Mouse (Mus musculus) cerebellum, adult (tissue): ENCODE measurements around the gene Prkd2.

ENCODE experiments used
- ATAC-seq: cut with Nextera tagmentation; 2 replicates; pipeline ENCODE4 v1.9.2; 2017; ENCODE audit warnings: mild to moderate bottlenecking, moderate library complexity, mixed read lengths; ENCODE audit not compliant: insufficient number of reproducible peaks, low FRiP score, low TSS enrichment

Prkd2 gene

DNA sequence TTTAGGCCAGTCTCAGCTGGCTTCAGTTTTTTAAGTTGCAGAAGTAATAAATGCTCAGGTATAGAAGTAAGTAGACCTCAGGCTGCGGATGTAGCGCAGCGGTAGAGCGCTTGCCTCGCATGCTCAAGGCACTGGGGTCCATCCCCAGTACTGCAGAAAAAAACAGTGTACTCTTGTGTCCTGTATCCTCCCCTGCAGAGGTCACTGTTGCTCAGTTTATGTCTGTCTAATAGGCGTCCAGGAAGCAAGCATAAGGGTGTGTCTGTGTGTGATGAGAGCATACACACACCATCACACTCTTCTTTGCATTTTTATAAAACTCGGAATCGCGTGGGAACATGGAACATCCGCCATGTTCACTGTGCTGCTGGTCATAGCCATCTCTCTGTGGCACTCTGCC, 16.9 kb upstream of the Prkd2 start:
- ATAC-seq: no peak

DNA sequence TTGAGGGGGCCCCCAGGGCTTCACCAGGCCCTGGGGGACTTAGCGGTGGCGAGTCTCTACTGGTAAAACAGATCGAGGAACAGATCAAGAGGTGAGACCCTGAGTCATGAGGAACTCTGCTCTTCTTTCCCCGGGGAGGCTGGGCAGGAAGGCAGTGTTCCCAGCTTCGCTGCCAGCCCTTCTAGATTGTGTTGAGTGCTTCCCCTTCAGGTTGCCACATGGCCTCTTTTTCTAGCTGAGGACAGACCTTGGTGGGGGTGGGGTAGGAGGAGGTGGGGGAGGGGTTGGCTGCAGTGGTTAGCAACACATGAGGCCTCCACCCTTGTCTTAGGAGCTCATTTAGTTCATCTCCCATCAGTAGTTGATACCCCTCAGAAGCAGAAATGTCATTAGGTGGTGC, 16.1 kb upstream of the Prkd2 start:
- no peak for ATAC-seq

DNA sequence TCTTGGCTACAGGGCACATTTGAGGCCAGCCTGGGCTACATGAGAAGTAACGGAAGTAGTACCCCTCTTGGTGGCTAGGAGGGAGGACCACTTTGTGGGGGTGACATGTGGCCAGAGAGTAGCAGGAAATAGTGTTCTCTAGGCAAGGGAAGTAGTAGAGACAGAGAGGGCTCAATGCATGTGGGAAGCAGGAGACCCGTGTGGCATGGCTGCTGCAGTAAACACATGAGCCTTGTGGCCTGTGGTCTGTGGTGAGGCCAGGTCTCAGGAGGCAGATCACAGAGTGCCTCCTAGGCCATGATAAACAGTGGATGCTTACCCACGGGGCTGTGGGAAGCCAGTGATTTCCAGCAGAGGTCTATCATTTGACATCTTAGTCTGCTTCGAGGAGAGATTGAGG, 15.4 kb upstream of the Prkd2 start:
- ATAC-seq: no peak

DNA sequence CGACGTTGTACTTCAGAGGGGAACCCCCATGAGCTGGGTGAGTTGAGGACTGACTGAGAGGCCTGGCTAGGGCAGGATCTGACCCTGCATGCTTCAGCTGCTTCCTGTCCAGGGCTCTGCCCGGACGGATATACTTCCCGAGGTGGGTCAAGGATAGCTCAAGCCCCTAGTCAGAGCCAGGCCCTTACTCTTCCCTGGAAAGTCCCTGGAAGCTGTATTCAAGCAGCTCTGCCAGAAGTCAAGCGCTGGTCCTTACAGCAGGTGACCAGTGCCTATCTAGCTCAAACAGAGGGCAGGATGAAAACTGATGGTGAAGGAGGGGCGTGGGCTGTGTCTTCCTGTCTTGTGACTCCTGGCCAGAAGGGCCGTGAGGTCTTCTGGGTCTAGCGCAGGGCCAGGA, 12.3 kb upstream of the Prkd2 start:
- ATAC-seq: no peak

DNA sequence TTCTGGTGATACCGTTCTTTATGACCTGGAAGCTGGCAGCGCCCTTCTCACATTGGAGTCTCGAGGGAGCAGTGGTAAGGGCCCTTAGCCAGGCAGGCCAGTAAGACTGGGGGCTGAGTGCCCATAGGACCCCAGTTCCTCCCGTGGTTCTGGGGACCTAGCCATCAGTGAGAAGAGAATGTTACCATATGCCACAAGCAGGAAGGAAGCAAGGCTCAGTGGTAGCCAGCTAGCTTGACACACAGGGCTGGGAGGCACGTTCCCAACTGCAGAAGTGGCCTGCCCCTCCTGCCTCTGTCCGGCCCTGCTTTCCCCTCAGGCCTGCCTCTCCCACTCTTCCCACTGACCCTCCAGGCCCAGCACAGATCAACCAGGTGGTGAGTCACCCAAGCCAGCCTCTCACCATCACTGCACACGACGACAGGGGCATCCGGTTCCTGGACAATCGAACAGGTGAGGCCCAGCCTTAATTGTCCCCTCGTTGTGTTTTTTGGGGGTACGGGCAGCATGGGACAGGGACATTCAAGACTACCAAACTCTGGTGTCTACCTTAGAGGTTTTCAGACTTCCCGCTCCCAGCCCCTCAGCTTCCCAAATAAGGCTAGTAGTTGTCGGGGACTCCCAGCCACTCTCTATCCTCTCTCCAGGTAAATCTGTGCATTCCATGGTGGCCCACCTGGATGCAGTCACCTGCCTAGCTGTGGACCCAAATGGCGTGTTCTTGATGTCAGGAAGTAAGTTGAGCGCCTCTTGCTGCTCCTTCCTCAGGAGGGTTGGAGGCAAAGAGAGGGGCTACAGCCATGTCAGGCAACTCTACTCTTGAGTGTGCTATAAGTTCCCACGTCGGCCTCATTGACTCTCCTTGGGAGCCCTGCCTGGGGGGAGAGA, 4.5 kb upstream of the Prkd2 start:
- ATAC-seq: no peak

DNA sequence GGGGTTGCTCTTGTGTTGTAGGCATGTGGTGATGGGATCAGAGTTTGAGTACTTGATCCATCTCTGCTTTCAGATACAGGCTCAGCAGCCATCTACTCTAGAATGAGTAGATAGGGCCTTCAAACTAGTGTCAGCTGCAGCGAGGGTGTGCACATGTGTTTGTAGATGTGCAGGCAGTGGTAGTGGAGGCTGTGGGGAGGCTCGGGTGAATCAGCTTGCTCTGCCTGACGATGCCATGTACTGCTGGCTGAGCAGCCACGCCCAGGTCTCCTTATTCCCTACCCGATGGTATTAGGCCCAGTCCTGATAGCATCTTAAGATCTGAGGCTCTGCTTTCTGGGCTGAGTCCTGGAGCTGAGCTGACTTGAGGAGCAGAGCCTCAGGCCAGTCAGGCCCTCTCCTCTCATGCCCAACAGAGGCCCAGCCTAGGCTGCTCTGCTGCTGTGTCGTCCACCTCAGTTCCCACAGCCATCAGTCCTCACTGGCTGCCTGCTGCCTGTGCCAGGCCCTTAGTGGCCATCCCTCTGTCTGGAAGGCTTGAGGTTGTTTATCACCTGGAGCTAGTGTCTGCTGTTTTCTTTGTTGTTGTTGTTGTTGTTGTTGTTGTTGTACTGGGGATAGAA, 3.8 kb upstream of the Prkd2 start:
- ATAC-seq: no peak

DNA sequence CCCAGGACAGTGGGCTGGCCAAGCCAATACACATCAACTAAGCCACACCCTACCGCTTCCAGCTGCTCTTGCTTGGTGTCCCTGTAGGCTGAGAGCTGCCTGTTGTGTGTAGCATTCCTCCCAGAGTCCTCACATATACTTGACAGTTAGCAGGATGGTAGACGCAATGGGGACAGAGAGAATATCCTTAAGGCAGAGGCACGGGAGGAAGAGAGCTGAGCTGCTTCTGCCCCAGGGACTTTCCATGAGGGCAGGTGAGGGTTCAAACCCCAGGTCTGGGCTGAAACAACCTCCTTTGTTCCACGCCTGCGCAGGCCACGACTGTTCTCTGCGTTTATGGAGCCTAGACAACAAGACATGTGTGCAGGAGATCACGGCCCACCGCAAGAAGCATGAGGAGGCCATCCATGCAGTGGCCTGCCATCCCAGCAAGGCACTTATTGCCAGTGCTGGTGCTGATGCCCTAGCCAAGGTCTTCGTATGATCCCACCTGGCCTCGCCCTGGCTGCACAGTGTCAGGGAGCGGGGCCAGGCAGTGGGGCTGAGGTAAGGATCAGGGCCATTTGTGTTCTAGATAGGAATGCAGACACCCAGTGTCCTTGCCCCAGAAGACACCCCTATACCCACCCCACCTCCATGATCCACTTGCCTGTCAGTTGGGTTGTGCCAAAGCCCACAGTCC, 3.1 kb upstream of the Prkd2 start:
- ATAC-seq: no peak

DNA sequence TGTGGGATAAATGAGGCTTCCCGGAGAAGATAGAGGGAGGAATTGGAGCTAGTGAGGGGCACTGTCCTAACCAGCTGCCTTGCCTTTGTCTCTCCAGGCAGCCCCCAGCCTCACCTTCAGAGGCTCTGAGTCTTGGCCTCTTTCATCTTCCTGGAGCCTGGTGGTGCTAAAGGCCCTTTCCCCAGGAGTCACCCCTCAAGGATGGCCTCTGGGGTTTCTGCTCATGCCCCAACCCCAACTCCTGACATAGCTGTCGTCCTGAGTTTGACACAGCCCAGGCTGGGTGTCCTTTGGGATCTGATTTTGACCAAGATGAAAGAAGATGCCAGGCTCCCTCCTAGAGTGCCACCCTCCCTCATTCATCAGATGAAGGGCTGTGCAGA, 2.6 kb upstream of the Prkd2 start:
- no peak for ATAC-seq

DNA sequence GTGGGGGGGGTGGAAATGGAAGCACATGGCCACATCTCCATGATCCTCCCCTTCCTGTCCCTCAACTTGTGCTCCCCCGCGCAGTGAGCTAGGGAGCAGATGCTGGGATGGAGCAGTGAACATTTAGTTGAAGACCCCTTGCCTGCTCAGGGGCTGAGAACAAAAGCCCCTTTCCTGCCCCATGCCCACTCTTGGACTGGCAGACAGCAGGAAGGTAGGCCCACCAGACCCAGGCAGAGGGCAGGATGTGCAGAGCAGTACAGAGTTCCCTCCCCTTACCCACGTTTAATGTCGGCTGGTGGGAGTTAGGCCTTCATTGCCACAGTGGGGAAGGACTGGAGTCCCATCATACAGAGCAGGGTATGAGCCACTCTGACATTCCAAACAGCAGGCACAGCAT, 1.6 kb upstream of the Prkd2 start:
- ATAC-seq: no peak

DNA sequence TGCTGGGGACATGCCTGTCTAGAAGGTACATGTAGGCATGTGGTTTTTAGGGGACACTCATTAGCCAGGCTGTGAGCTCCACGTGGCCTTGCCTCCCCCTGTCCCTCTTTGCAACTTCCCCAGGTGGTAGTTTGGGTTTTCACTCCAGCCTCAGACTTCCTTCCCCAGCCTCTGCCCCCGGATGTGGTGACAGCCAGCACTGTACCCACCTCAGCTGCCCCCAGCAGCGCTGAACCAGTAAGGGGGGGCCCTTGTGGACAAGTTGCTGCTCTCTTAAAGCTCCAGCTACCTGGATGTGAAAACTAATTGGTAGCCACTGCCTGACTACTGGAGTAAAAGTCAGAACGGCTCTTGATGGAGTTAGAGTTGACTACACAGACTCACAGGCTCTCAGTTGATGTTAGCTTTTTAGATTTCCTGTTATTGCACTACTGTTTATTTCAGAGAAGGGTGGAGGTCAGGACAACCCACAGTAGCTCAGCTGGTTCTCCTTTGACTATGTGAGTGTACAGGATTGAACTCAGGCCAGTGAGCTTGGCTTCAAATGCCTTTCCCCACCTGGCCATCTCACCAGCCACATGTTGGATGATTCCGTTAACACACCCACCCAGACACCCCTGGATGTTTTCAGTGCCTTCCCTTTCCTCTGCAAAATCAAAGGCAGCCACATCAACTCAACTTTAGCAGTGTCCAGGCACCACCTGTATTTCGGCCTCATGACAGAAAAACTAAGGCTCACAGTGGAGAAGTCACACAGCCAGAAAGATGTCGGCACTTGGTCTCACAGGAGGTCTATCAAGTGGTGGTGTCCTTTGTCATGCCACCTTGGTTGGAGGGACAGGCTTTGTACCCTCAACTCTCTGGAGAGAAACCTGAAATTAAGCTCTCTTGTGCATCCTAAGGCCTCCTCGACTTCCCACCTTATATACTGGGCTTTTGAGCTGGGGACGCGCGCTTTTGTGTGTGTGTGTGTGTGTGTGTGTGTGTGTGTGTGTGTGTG, 841 bp upstream of the Prkd2 start:
- no peak for ATAC-seq

DNA sequence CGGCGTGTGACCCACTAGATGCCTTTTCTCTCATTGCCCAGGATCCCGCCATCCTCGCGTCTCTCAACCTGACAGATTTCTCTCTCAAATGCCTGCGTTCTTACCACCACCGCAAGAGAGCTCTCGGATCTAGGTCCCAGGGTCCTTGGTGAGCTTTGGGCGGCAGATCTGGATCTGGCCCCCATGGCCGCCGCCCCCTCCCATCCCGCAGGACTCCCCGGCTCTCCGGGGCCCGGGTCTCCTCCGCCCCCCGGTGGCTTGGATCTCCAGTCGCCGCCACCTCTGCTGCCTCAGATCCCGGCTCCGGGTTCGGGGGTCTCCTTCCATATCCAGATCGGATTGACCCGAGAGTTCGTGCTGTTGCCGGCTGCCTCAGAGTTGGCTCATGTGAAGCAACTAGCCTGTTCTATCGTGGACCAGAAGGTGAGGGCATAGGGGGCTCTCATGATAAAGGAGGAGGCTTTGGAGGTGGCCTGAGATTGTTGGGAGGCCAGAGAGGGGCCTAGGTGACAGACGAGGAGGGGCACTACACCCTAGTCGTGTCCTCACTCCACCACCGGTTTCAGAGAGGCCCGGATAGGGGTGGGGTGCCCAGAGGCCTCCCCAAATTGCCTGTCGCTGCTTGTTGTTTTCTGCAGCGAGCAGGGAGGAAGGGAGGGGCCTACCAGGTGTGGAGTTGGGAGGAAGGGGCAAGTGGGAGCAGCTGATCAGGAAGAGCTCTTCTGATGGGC, 904 bp downstream of the Prkd2 start:
- no peak for ATAC-seq

DNA sequence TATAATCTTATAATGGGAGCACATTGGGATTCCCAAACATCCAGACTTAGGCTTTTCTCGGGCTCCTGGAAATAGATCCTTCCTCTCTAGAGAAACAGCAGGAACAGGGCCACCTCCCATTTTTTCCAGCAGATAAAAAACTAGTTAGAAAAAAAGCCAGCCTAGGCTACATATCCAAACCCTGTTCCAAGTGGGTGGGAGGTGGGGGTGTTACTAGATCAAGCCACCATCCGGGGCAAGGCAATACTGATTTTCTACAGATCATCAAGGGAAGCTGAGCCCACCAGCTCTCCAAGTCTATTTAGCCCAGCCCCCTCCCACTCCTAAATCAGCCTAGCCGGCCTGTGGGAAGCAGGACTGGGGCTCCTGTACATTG, 2.0 kb downstream of the Prkd2 start:
- ATAC-seq: no peak

DNA sequence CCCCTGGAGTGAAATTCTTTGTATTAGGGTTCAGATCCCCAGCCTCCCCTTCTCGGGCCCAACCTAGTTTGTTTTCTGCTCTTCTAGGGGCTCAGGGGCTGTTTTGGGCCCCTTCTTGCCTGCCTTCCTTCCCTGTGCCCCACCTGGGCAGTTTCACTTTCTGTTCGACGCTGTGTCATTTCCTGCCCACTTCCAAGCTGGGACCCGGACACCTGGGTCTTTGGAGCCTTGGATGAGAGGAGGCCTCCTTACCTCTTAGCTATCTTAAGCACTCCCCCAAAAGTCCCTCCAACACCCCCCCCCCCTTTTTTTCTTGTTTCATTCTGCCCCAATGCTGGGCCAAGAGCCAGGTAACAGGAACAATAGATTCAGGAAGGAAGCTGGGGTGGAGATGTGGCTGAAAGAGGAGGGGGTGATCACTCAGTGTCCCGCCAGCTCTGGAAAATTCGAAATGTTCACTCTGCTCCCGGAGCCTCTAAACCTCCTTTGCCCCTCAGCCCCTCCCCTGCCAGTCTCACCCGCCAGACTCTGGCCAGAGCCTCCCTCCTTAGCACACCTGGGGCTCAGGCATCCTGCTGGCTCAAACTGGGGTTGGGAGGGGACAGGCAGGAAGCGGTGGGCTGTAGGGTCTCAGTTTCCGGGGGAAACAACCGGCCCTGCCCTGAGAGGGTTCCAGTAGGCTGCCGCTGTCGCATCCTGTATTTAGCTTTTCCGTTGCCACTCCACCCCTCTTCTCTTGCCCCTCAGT, 2.5 kb downstream of the Prkd2 start:
- no peak for ATAC-seq

DNA sequence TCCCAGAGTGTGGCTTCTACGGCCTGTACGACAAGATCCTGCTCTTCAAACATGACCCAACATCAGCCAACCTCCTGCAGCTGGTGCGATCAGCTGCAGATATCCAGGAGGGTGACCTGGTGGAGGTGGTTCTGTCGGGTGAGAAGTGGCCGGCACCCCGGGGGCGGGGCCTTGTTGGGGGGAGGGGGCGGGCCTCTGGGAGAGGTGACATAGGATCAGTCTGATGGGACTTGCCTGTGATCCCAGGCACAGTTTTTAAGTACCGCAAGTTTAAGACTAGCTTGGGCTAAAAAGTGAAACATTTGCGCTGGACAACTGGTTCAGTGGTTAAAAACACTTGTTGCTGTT, 3.1 kb downstream of the Prkd2 start:
- ATAC-seq: no peak

DNA sequence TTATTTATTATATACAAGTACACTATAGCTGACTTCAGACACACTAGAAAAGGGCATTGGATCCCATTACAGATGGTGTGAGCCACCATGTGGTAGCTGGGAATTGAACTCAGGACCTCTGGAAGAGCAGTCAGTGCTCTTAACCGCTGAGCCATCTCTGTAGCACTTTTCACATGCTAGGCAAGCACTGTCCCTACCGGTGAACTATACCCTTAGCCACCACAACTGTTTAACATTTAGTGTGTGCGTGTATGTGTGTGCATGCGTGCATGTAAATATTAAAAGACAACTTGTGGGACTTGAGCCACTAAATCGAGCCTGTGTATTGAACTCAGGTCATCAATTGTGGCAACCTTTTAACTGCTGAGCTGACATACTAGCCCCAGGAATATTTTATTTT, 4.1 kb downstream of the Prkd2 start:
- ATAC-seq: no peak

DNA sequence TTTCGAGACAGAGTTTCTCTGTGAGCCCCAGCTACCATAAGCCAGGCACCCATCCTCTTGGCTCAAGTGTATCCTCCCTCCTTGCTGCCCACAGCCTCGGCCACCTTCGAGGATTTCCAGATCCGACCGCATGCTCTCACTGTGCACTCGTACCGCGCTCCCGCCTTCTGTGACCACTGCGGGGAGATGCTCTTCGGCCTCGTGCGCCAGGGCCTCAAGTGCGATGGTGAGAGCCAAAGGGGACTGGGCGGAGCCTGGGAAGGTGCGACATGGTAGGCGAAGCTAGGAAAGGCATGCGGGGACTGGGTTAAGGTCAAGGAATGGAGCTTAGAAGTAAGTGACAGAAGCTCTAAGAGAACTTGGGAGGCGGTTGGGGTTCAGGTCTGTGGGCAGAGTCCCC, 4.8 kb downstream of the Prkd2 start:
- no peak for ATAC-seq

DNA sequence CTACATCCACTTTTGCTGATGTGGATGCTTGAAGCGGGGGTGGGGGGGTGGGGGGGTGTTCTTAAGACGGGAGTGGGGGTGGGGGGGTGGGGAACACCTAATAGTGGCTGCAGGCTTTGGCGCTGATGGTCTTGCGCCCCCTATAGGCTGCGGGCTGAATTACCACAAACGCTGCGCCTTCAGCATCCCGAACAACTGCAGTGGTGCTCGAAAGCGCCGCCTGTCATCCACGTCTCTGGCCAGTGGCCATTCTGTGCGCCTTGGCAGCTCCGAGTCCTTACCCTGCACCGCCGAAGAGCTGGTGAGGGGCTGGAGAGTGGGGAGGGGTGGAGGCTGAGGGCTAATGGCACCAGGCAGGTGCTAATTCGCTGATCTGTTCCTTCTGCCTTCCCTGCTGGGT, 5.9 kb downstream of the Prkd2 start:
- peak; percentile 55; the same call in 1 of the 2 replicates for ATAC-seq

DNA sequence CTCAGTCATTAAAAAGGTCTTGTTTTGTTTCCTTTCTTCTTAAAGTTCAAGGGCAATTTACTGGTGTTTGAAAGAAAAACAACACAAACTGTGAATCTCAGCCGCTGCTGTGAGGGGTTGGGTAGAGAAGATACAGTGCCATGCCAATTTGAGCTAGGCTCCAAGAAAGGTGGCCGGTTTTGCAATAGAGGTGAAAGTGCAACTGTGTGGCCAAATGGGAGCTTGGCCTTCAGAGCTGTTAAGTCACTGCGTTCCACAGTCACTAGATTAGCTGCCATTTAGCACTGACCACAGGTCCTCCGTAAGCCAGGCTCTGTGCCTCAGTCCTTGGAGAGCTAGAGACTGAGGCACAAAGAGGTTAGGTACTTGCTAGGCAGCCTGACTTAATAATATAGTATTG, 8.9 kb downstream of the Prkd2 start:
- ATAC-seq: no peak

DNA sequence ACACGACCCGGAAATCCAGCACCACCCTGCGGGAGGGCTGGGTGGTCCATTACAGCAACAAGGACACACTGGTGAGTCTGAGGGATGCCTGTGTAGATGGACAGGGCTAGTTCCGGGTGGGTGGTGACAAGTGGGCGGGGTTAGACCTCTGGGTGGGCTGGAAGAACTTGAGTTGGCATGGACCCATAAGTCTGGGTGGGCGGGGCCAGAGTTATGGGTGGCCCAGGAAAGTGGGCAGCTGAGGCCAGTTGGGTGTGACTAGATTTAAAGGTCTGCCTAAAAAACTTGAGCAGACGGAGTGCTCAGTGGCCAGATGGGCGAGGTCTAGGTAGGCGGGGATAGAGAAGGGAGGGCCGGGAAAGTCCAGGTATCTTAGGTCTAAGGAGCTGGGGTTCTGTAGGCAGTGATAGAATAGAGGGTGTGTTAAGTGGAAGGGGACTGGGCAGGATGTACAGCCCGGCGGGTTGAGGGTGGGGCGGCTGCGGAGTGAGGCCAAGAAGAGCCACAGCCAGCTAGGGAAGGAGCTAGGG, 10.7 kb downstream of the Prkd2 start:
- no peak for ATAC-seq
